In genomic region chr4:91297706-91298105, GRCm38 (mm10) we compare ENCODE assay signal across 22 mouse cellular contexts.
DNase-seq lines count a peak whose midpoint lies in the region; ATAC-seq and TF ChIP-seq lines count a peak whose summit lies in the region.
"Had no signal": no experiment of that assay in that cellular context is flagged by ENCODE, and none has a peak within 500 bp of the region (broad histone marks: within the 10 kb centered on the region; RNA-seq: fewer than 3 reads in every experiment).

No protein-coding gene starts in this region.

- no peaks in the 10 kb centered on the region for H3K9me3 ChIP-seq in hindbrain, embryonic 13.5 days
- H3K9me3 ChIP-seq in hindbrain, embryonic 14.5 days (ENCODE audit: control insufficient read depth, low read length) = no peaks in the 10 kb centered on the region
- H3K9me3 ChIP-seq in lung, embryonic 14.5 days (ENCODE audit: low read depth, low read length) = no peaks in the 10 kb centered on the region
- no peaks in the 10 kb centered on the region for H3K9me3 ChIP-seq in limb, embryonic 14.5 days (ENCODE audit: control insufficient read depth, low read length)
- H3K9me3 ChIP-seq: forebrain, embryonic 15.5 days; heart, embryonic 10.5 days; neural tube, embryonic 13.5 days had no signal

- no peak for TF ChIP-seq POLR2A in limb, embryonic 14.5 days (IDR thresholded peaks at IDR 0.05; ENCODE audit: borderline replicate concordance, extremely low read depth, insufficient read depth, insufficient read length)

- 0 out of 2 replicates have a peak overlapping the region, but pooled peaks have one; percentile 1 for H3K27ac ChIP-seq in hindbrain, embryonic 13.5 days
- H3K27ac ChIP-seq in hindbrain, embryonic 14.5 days = no peak overlapping the region
- H3K27ac ChIP-seq in lung, embryonic 14.5 days (ENCODE audit: low read depth) = no peak overlapping the region
- no peak overlapping the region for H3K27ac ChIP-seq in limb, embryonic 14.5 days (replicated peaks; ENCODE audit: low read depth, low read length)
- H3K27ac ChIP-seq: forebrain, embryonic 15.5 days; heart, embryonic 10.5 days; neural tube, embryonic 13.5 days had no signal

- peaks cover 11% of the 10 kb centered on the region; the same call in 1 of the 2 replicates for H3K4me1 ChIP-seq in hindbrain, embryonic 13.5 days (replicated peaks)
- H3K4me1 ChIP-seq in hindbrain, embryonic 14.5 days (replicated peaks; ENCODE audit: control insufficient read depth, insufficient read depth, low read length) = no peaks in the 10 kb centered on the region
- H3K4me1 ChIP-seq in lung, embryonic 14.5 days (ENCODE audit: insufficient read depth) = no peaks in the 10 kb centered on the region
- no peaks in the 10 kb centered on the region for H3K4me1 ChIP-seq in limb, embryonic 14.5 days (ENCODE audit: control insufficient read depth, insufficient read depth, low read length)
- H3K4me1 ChIP-seq: heart, embryonic 10.5 days had no signal

- H3K4me2 ChIP-seq in hindbrain, embryonic 13.5 days = no peak overlapping the region
- no peak overlapping the region for H3K4me2 ChIP-seq in hindbrain, embryonic 14.5 days (replicated peaks)
- H3K4me2 ChIP-seq in lung, embryonic 14.5 days = no peak overlapping the region
- H3K4me2 ChIP-seq in limb, embryonic 14.5 days (replicated peaks; ENCODE audit: low read depth, low read length, severe bottlenecking) = no peak overlapping the region
- H3K4me2 ChIP-seq: forebrain, embryonic 15.5 days; midbrain, embryonic 11.5 days; neural tube, embryonic 13.5 days had no signal

- peak; percentile 26 to 31 for DNase-seq in cerebellum, postnatal 14 days
- no peak for DNase-seq in cerebellum, adult 8-10 months
- no peak for DNase-seq in hindbrain, embryonic 14.5 days (ENCODE audit: low spot score)
- DNase-seq in lung, embryonic 14.5 days = peak; percentile 63
- DNase-seq in lung, postnatal 14 days = no peak
- DNase-seq in limb, embryonic 14.5 days (ENCODE audit: low spot score) = peak; percentile 20
- DNase-seq: adrenal gland, postnatal 14 days; cerebellum, adult 11 months; gastrocnemius, postnatal 36 days; heart, postnatal 14 days; kidney, adult 2 months; layer of hippocampus, postnatal 36 days; lung, adult 18-20 months; lung, postnatal 36 days; thymus, postnatal 4 days had no signal

- no peak overlapping the region for H3K4me3 ChIP-seq in hindbrain, embryonic 13.5 days
- H3K4me3 ChIP-seq in hindbrain, embryonic 14.5 days (replicated peaks; ENCODE audit: low read length) = no peak overlapping the region
- no peak overlapping the region for H3K4me3 ChIP-seq in lung, embryonic 14.5 days (ENCODE audit: low read depth, low read length)
- H3K4me3 ChIP-seq in limb, embryonic 14.5 days (replicated peaks; ENCODE audit: low read length) = no peak overlapping the region
- H3K4me3 ChIP-seq: forebrain, embryonic 15.5 days; heart, embryonic 10.5 days; neural tube, embryonic 13.5 days had no signal

- TF ChIP-seq CTCF in lung, embryonic 14.5 days (IDR thresholded peaks at IDR 0.05; ENCODE audit: low read depth) = no peak

- H3K27me3 ChIP-seq in hindbrain, embryonic 13.5 days = no peaks in the 10 kb centered on the region
- H3K27me3 ChIP-seq in hindbrain, embryonic 14.5 days (ENCODE audit: control insufficient read depth, insufficient read depth, low read length) = no peaks in the 10 kb centered on the region
- H3K27me3 ChIP-seq in lung, embryonic 14.5 days (ENCODE audit: insufficient read depth, low read length) = no peaks in the 10 kb centered on the region
- H3K27me3 ChIP-seq in limb, embryonic 14.5 days (ENCODE audit: control insufficient read depth, insufficient read depth, low read length) = no peaks in the 10 kb centered on the region
- H3K27me3 ChIP-seq: forebrain, embryonic 15.5 days; neural tube, embryonic 13.5 days had no signal

- peaks cover 14% of the 10 kb centered on the region for H3K36me3 ChIP-seq in hindbrain, embryonic 13.5 days
- peaks cover 16% of the 10 kb centered on the region for H3K36me3 ChIP-seq in hindbrain, embryonic 14.5 days (replicated peaks; ENCODE audit: control insufficient read depth, insufficient read depth)
- no peaks in the 10 kb centered on the region for H3K36me3 ChIP-seq in lung, embryonic 14.5 days (ENCODE audit: insufficient read depth)
- no peaks in the 10 kb centered on the region for H3K36me3 ChIP-seq in limb, embryonic 14.5 days (ENCODE audit: control insufficient read depth, insufficient read depth, low read length)
- H3K36me3 ChIP-seq: forebrain, embryonic 15.5 days; G1E; heart, embryonic 10.5 days had no signal

- ATAC-seq in hindbrain, embryonic 13.5 days (ENCODE audit: low FRiP score) = no peak
- ATAC-seq in hindbrain, embryonic 14.5 days (ENCODE audit: low FRiP score) = no peak
- peak; percentile 56; the same call in 1 of the 2 replicates for ATAC-seq in lung, embryonic 14.5 days (ENCODE audit: insufficient read depth)
- ATAC-seq in limb, embryonic 14.5 days (ENCODE audit: low FRiP score, low read depth) = no peak; the same call in 1 of the 2 replicates
- ATAC-seq in inflammation-experienced regulatory T-cells, adult 6 months = no peak
- ATAC-seq: forebrain, embryonic 15.5 days had no signal

- H3K9ac ChIP-seq in hindbrain, embryonic 13.5 days = no peak overlapping the region
- H3K9ac ChIP-seq in hindbrain, embryonic 14.5 days = no peak overlapping the region
- H3K9ac ChIP-seq in lung, embryonic 14.5 days = no peak overlapping the region
- H3K9ac ChIP-seq in limb, embryonic 14.5 days (ENCODE audit: low read depth, low read length, severe bottlenecking) = no peak overlapping the region
- H3K9ac ChIP-seq: forebrain, embryonic 15.5 days; neural tube, embryonic 13.5 days had no signal

Comparison
In these comparisons a context has a peak if more than half of its experiments do, and no peak if none do; other contexts are left out.
1. DNase-seq: peak in cerebellum, postnatal 14 days (2 of 2), lung, embryonic 14.5 days (single experiment) and limb, embryonic 14.5 days (single experiment); none in cerebellum, adult 8-10 months (single experiment), hindbrain, embryonic 14.5 days (single experiment) and lung, postnatal 14 days (single experiment).